Mouse (Mus musculus): ENCODE results near the gene Galnt2.

Gene Galnt2

GRCm38 (mm10) chr8:124231176-124231484 lies at the start of gene Galnt2:
Gene Galnt2 (plus strand): TSS chr8:124231391.
- Histone ChIP-seq H3K36me3 (ENCODE audit: insufficient read depth, low read length) (peaks cover 3% of the 10 kb centered on the region; the same call in 1 of the 2 replicates), H3K27me3 (ENCODE audit: insufficient read depth, low read length) (peaks cover 23% of the 10 kb centered on the region), H3K4me3 (replicated peaks; ENCODE audit: low read length) (peak within 1 kb of the TSS; percentile 92), H3K9me3 (ENCODE audit: low read length) (no peaks in the 10 kb centered on the region), H3K4me1 (replicated peaks; ENCODE audit: low read depth, low read length) (peaks cover 56% of the 10 kb centered on the region)
- TF ChIP-seq CTCF (conservative IDR thresholded peaks at IDR 0.05; ENCODE audit: low read length) = no peak
- TF ChIP-seq NANOG (IDR thresholded peaks at IDR 0.05; ENCODE audit: borderline replicate concordance, low read length) = no peak
- TF ChIP-seq POU5F1 (IDR thresholded peaks at IDR 0.05; ENCODE audit: borderline replicate concordance, low read length) = no peak

GRCm38 (mm10) chr8:124181751-124182150 lies 49.4 kb upstream of the Galnt2 start:
- no peaks in the 10 kb centered on the region for H3K36me3 ChIP-seq (ENCODE audit: insufficient read depth, low read length)
- 0 out of 2 replicates have a peak, but pooled peaks cover 3% of the 10 kb centered on the region for H3K4me1 ChIP-seq (replicated peaks; ENCODE audit: low read depth, low read length)
- no peak overlapping the region for H3K4me3 ChIP-seq (replicated peaks; ENCODE audit: low read length)
- TF ChIP-seq CTCF (conservative IDR thresholded peaks at IDR 0.05; ENCODE audit: low read length) (no peak), POU5F1 (IDR thresholded peaks at IDR 0.05; ENCODE audit: borderline replicate concordance, low read length) (no peak)
- H3K27me3 ChIP-seq (ENCODE audit: insufficient read depth, low read length) = no peaks in the 10 kb centered on the region; the same call in 1 of the 2 replicates
- H3K9me3 ChIP-seq (ENCODE audit: low read length) = no peaks in the 10 kb centered on the region

- no peak for TF ChIP-seq CTCF (conservative IDR thresholded peaks at IDR 0.05; ENCODE audit: low read length)
- no peak for TF ChIP-seq NANOG (IDR thresholded peaks at IDR 0.05; ENCODE audit: borderline replicate concordance, low read length)
- no peak for TF ChIP-seq POU5F1 (IDR thresholded peaks at IDR 0.05; ENCODE audit: borderline replicate concordance, low read length)
- no peak overlapping the region for H3K4me3 ChIP-seq (replicated peaks; ENCODE audit: low read length)
- H3K9me3 ChIP-seq (ENCODE audit: low read length) = no peaks in the 10 kb centered on the region
- H3K36me3 ChIP-seq (ENCODE audit: insufficient read depth, low read length) = no peaks in the 10 kb centered on the region
- H3K4me1 ChIP-seq (replicated peaks; ENCODE audit: low read depth, low read length) = 0 out of 2 replicates have a peak, but pooled peaks cover 3% of the 10 kb centered on the region
- H3K27me3 ChIP-seq (ENCODE audit: insufficient read depth, low read length) = no peaks in the 10 kb centered on the region; the same call in 1 of the 2 replicates
These were observed 49.0 kb upstream of the Galnt2 start for GRCm38 (mm10) chr8:124182224-124182623.

- Histone ChIP-seq H3K4me1 (replicated peaks; ENCODE audit: low read depth, low read length) (0 out of 2 replicates have a peak, but pooled peaks cover 3% of the 10 kb centered on the region), H3K9me3 (ENCODE audit: low read length) (no peaks in the 10 kb centered on the region), H3K4me3 (replicated peaks; ENCODE audit: low read length) (no peak overlapping the region), H3K27me3 (ENCODE audit: insufficient read depth, low read length) (no peaks in the 10 kb centered on the region; the same call in 1 of the 2 replicates), H3K36me3 (ENCODE audit: insufficient read depth, low read length) (no peaks in the 10 kb centered on the region)
- TF ChIP-seq CTCF (conservative IDR thresholded peaks at IDR 0.05; ENCODE audit: low read length) (no peak), NANOG (IDR thresholded peaks at IDR 0.05; ENCODE audit: borderline replicate concordance, low read length) (no peak), POU5F1 (IDR thresholded peaks at IDR 0.05; ENCODE audit: borderline replicate concordance, low read length) (no peak)
These were observed 47.1 kb upstream of the Galnt2 start for GRCm38 (mm10) chr8:124184078-124184477.

GRCm38 (mm10) chr8:124184507-124184906 lies 46.7 kb upstream of the Galnt2 start:
- Histone ChIP-seq H3K36me3 (ENCODE audit: insufficient read depth, low read length) (no peaks in the 10 kb centered on the region), H3K9me3 (ENCODE audit: low read length) (no peaks in the 10 kb centered on the region), H3K27me3 (ENCODE audit: insufficient read depth, low read length) (no peaks in the 10 kb centered on the region; the same call in 1 of the 2 replicates), H3K4me3 (replicated peaks; ENCODE audit: low read length) (no peak overlapping the region), H3K4me1 (replicated peaks; ENCODE audit: low read depth, low read length) (0 out of 2 replicates have a peak, but pooled peaks cover 3% of the 10 kb centered on the region)
- TF ChIP-seq CTCF (conservative IDR thresholded peaks at IDR 0.05; ENCODE audit: low read length) = no peak
- no peak for TF ChIP-seq POU5F1 (IDR thresholded peaks at IDR 0.05; ENCODE audit: borderline replicate concordance, low read length)
- no peak for TF ChIP-seq NANOG (IDR thresholded peaks at IDR 0.05; ENCODE audit: borderline replicate concordance, low read length)

- H3K4me3 ChIP-seq (replicated peaks; ENCODE audit: low read length) = no peak overlapping the region
- H3K36me3 ChIP-seq (ENCODE audit: insufficient read depth, low read length) = no peaks in the 10 kb centered on the region
- H3K4me1 ChIP-seq (replicated peaks; ENCODE audit: low read depth, low read length) = 0 out of 2 replicates have a peak, but pooled peaks cover 3% of the 10 kb centered on the region
- no peaks in the 10 kb centered on the region for H3K9me3 ChIP-seq (ENCODE audit: low read length)
- no peaks in the 10 kb centered on the region; the same call in 1 of the 2 replicates for H3K27me3 ChIP-seq (ENCODE audit: insufficient read depth, low read length)
- TF ChIP-seq POU5F1 (IDR thresholded peaks at IDR 0.05; ENCODE audit: borderline replicate concordance, low read length) (no peak), NANOG (IDR thresholded peaks at IDR 0.05; ENCODE audit: borderline replicate concordance, low read length) (no peak), CTCF (conservative IDR thresholded peaks at IDR 0.05; ENCODE audit: low read length) (no peak)
These were observed 46.1 kb upstream of the Galnt2 start for GRCm38 (mm10) chr8:124185081-124185480.

- TF ChIP-seq POU5F1 (IDR thresholded peaks at IDR 0.05; ENCODE audit: borderline replicate concordance, low read length) (no peak), NANOG (IDR thresholded peaks at IDR 0.05; ENCODE audit: borderline replicate concordance, low read length) (no peak), CTCF (conservative IDR thresholded peaks at IDR 0.05; ENCODE audit: low read length) (no peak)
- Histone ChIP-seq H3K36me3 (ENCODE audit: insufficient read depth, low read length) (no peaks in the 10 kb centered on the region), H3K4me1 (replicated peaks; ENCODE audit: low read depth, low read length) (no peaks in the 10 kb centered on the region), H3K4me3 (replicated peaks; ENCODE audit: low read length) (no peak overlapping the region), H3K27me3 (ENCODE audit: insufficient read depth, low read length) (peaks cover 3% of the 10 kb centered on the region; the same call in 1 of the 2 replicates), H3K9me3 (ENCODE audit: low read length) (no peaks in the 10 kb centered on the region)
These were observed 40.8 kb upstream of the Galnt2 start for GRCm38 (mm10) chr8:124190388-124190787.

GRCm38 (mm10) chr8:124192242-124192641 lies 38.9 kb upstream of the Galnt2 start:
- Histone ChIP-seq H3K9me3 (ENCODE audit: low read length) (no peaks in the 10 kb centered on the region), H3K4me3 (replicated peaks; ENCODE audit: low read length) (no peak overlapping the region), H3K4me1 (replicated peaks; ENCODE audit: low read depth, low read length) (peaks cover 14% of the 10 kb centered on the region), H3K36me3 (ENCODE audit: insufficient read depth, low read length) (no peaks in the 10 kb centered on the region), H3K27me3 (ENCODE audit: insufficient read depth, low read length) (peaks cover 3% of the 10 kb centered on the region; the same call in 1 of the 2 replicates)
- no peak for TF ChIP-seq POU5F1 (IDR thresholded peaks at IDR 0.05; ENCODE audit: borderline replicate concordance, low read length)
- no peak for TF ChIP-seq NANOG (IDR thresholded peaks at IDR 0.05; ENCODE audit: borderline replicate concordance, low read length)
- no peak for TF ChIP-seq CTCF (conservative IDR thresholded peaks at IDR 0.05; ENCODE audit: low read length)

GRCm38 (mm10) chr8:124192976-124193375 lies 38.2 kb upstream of the Galnt2 start:
- Histone ChIP-seq H3K9me3 (ENCODE audit: low read length) (no peaks in the 10 kb centered on the region), H3K36me3 (ENCODE audit: insufficient read depth, low read length) (no peaks in the 10 kb centered on the region), H3K4me1 (replicated peaks; ENCODE audit: low read depth, low read length) (peaks cover 21% of the 10 kb centered on the region), H3K27me3 (ENCODE audit: insufficient read depth, low read length) (peaks cover 3% of the 10 kb centered on the region; the same call in 1 of the 2 replicates), H3K4me3 (replicated peaks; ENCODE audit: low read length) (no peak overlapping the region)
- TF ChIP-seq CTCF (conservative IDR thresholded peaks at IDR 0.05; ENCODE audit: low read length) (no peak), POU5F1 (IDR thresholded peaks at IDR 0.05; ENCODE audit: borderline replicate concordance, low read length) (no peak), NANOG (IDR thresholded peaks at IDR 0.05; ENCODE audit: borderline replicate concordance, low read length) (no peak)
